8 mouse cellular contexts compared by ENCODE assay signal in genomic region chr5:122371591-122372191, GRCm38 (mm10). TPM values are rescaled to one million over a fixed set of nuclear protein-coding genes. Genes with fewer than 3 reads are reported as not detected.
A peak's percentile ranks its signal among the peaks of the same experiment; 100 is the strongest.
DNase-seq lines count a peak whose midpoint lies in the region; ATAC-seq and TF ChIP-seq lines count a peak whose summit lies in the region.

Gpn3 (plus strand) TSS chr5:122371876.

- TF ChIP-seq EP300 in liver, embryonic 14.5 days (IDR thresholded peaks at IDR 0.05; ENCODE audit: low read depth), result no peak

- peak; percentile 75 for ATAC-seq in forebrain, postnatal 0 days
- ATAC-seq in hindbrain, embryonic 13.5 days (ENCODE audit: low FRiP score), result peak; percentile 87
- ATAC-seq in liver, embryonic 14.5 days (ENCODE audit: insufficient read depth), result peak; percentile 65
- peak; percentile 67 for ATAC-seq in stomach, embryonic 14.5 days (ENCODE audit: insufficient number of reproducible peaks, insufficient read depth, low FRiP score, low read depth)

- peak within 1 kb of the TSS; percentile 87 for H3K9ac ChIP-seq in forebrain, postnatal 0 days
- H3K9ac ChIP-seq in hindbrain, embryonic 13.5 days, result peak within 1 kb of the TSS; percentile 92
- peak within 1 kb of the TSS; percentile 79 for H3K9ac ChIP-seq in liver, embryonic 14.5 days (replicated peaks)
- H3K9ac ChIP-seq in stomach, embryonic 14.5 days (replicated peaks; ENCODE audit: low read depth, low read length), result peak within 1 kb of the TSS; percentile 71

- H3K4me1 ChIP-seq in forebrain, postnatal 0 days (ENCODE audit: insufficient read depth), result peaks cover 7% of the 10 kb centered on the region; the same call in 1 of the 2 replicates
- peaks cover 26% of the 10 kb centered on the region for H3K4me1 ChIP-seq in hindbrain, embryonic 13.5 days (replicated peaks)
- H3K4me1 ChIP-seq in liver, embryonic 14.5 days (replicated peaks; ENCODE audit: control insufficient read depth in 2 of 2, insufficient read depth in 2 of 2, low read length in 1 of 2), result peaks cover 0 to 3% of the 10 kb centered on the region in 2 experiments; a peak in 3 of 4 replicates
- H3K4me1 ChIP-seq in stomach, embryonic 14.5 days (ENCODE audit: control insufficient read depth, insufficient read depth, low read length), result peaks cover 11% of the 10 kb centered on the region; the same call in 1 of the 2 replicates

- peak within 1 kb of the TSS; percentile 82 for H3K4me3 ChIP-seq in forebrain, postnatal 0 days (ENCODE audit: low read depth, low read length)
- H3K4me3 ChIP-seq in hindbrain, embryonic 13.5 days, result peak within 1 kb of the TSS; percentile 83
- peak within 1 kb of the TSS; percentile 76 to 90 for H3K4me3 ChIP-seq in liver, embryonic 14.5 days (ENCODE audit: insufficient read depth in 1 of 2, low read depth in 2 of 2, low read length in 2 of 2)
- H3K4me3 ChIP-seq in stomach, embryonic 14.5 days (ENCODE audit: low read depth, low read length), result peak within 1 kb of the TSS; percentile 81

- under 1% methylated on average over 35 of the region's 46 CpGs for WGBS in forebrain, postnatal 0 days
- WGBS in hindbrain, embryonic 13.5 days, result under 1% methylated on average over 29 of the region's 46 CpGs
- 1% methylated on average over 31 of the region's 46 CpGs for WGBS in liver, embryonic 14.5 days (ENCODE audit: insufficient replicate concordance)
- WGBS in stomach, embryonic 14.5 days, result under 1% methylated on average over 39 of the region's 46 CpGs

- no peak for DNase-seq in frontal cortex, adult 2 months (ENCODE audit: extremely low spot score in 1 of 2, low spot score in 1 of 2)
- DNase-seq in frontal cortex, postnatal 10 days (ENCODE audit: low spot score in 2 of 2), result no peak
- peak; percentile 24 for DNase-seq in urinary bladder, postnatal 14 days (ENCODE audit: low spot score)
- no peak for DNase-seq in urinary bladder, postnatal 25 days (ENCODE audit: low spot score)
- peak; percentile 31 for DNase-seq in forebrain, postnatal 0 days
- DNase-seq in liver, embryonic 14.5 days (ENCODE audit: low read depth in 3 of 3, low spot score in 3 of 3), result peak in 2 of 3 experiments; percentile 45 to 51

- H3K4me2 ChIP-seq in forebrain, postnatal 0 days (ENCODE audit: low read depth), result peak within 1 kb of the TSS; percentile 72
- H3K4me2 ChIP-seq in hindbrain, embryonic 13.5 days, result peak within 1 kb of the TSS; percentile 77
- H3K4me2 ChIP-seq in liver, embryonic 14.5 days (ENCODE audit: low read depth), result peak within 1 kb of the TSS; percentile 86
- H3K4me2 ChIP-seq in stomach, embryonic 14.5 days (replicated peaks; ENCODE audit: low read depth, low read length), result peak within 1 kb of the TSS; percentile 52

- no peak for TF ChIP-seq CTCF in forebrain, postnatal 0 days (IDR thresholded peaks at IDR 0.05; ENCODE audit: low read depth)
- TF ChIP-seq CTCF in liver, embryonic 14.5 days (IDR thresholded peaks at IDR 0.05; ENCODE audit: low read depth), result no peak

- H3K27ac ChIP-seq in forebrain, postnatal 0 days (ENCODE audit: low read depth, low read length), result peak within 1 kb of the TSS; percentile 96
- peak within 1 kb of the TSS; percentile 97 for H3K27ac ChIP-seq in hindbrain, embryonic 13.5 days
- H3K27ac ChIP-seq in liver, embryonic 14.5 days, result peak within 1 kb of the TSS; percentile 83
- H3K27ac ChIP-seq in stomach, embryonic 14.5 days (ENCODE audit: low read length), result peak within 1 kb of the TSS; percentile 93

- no peaks in the 10 kb centered on the region for H3K27me3 ChIP-seq in forebrain, postnatal 0 days (ENCODE audit: insufficient read depth, low read length)
- no peaks in the 10 kb centered on the region for H3K27me3 ChIP-seq in hindbrain, embryonic 13.5 days
- no peaks in the 10 kb centered on the region for H3K27me3 ChIP-seq in liver, embryonic 14.5 days (ENCODE audit: control insufficient read depth, insufficient read depth, low read length)
- no peaks in the 10 kb centered on the region for H3K27me3 ChIP-seq in stomach, embryonic 14.5 days (ENCODE audit: control insufficient read depth, insufficient read depth, low read length)

- no peaks in the 10 kb centered on the region for H3K9me3 ChIP-seq in forebrain, postnatal 0 days (ENCODE audit: low read length)
- no peaks in the 10 kb centered on the region for H3K9me3 ChIP-seq in hindbrain, embryonic 13.5 days
- H3K9me3 ChIP-seq in liver, embryonic 14.5 days (ENCODE audit: control insufficient read depth, low read length), result no peaks in the 10 kb centered on the region
- H3K9me3 ChIP-seq in stomach, embryonic 14.5 days (ENCODE audit: control insufficient read depth, low read depth, low read length), result no peaks in the 10 kb centered on the region

- peaks cover 39% of the 10 kb centered on the region for H3K36me3 ChIP-seq in forebrain, postnatal 0 days (ENCODE audit: insufficient read depth)
- H3K36me3 ChIP-seq in hindbrain, embryonic 13.5 days, result peaks cover 49% of the 10 kb centered on the region
- peaks cover 15% of the 10 kb centered on the region for H3K36me3 ChIP-seq in liver, embryonic 14.5 days (replicated peaks; ENCODE audit: control insufficient read depth, insufficient read depth, low read depth)
- peaks cover 26% of the 10 kb centered on the region for H3K36me3 ChIP-seq in stomach, embryonic 14.5 days (ENCODE audit: control insufficient read depth, insufficient read depth, low read length)

RNA-seq across cellular contexts. Expression of gene Gpn3, which starts in this region (rescaled TPM):
- polyA plus RNA-seq in frontal cortex, adult 2 months (2012; rRNA removed), result 30.4 and 33.0 TPM in 2 replicates
- 31.2 and 37.6 TPM in 2 replicates for total RNA-seq in forebrain, postnatal 0 days (2014; rRNA removed)
- polyA plus RNA-seq in forebrain, postnatal 0 days (2015; fragmentation: Nextera tagmentation; extraction: Ambion mirVana), result 41.0 and 44.2 TPM in 2 replicates
- polyA plus RNA-seq in hindbrain, embryonic 13.5 days (2015; fragmentation: Nextera tagmentation; extraction: Ambion mirVana), result 48.3 and 50.2 TPM in 2 replicates
- polyA plus RNA-seq in liver, embryonic 14.5 days (2012; rRNA removed), result 27.6 and 40.8 TPM in 2 replicates
- 60.5 and 63.9 TPM in 2 replicates for polyA plus RNA-seq in liver, embryonic 14.5 days (2014; fragmentation: Nextera tagmentation; extraction: Ambion mirVana)
- polyA plus RNA-seq in stomach, embryonic 14.5 days (2014; fragmentation: Nextera tagmentation; extraction: Ambion mirVana), result 65.7 and 67.0 TPM in 2 replicates

Comparison
In these comparisons a context has a peak if more than half of its experiments do, and no peak if none do; other contexts are left out.
1. DNase-seq: peak in urinary bladder, postnatal 14 days (single experiment), forebrain, postnatal 0 days (single experiment) and liver, embryonic 14.5 days (2 of 3); none in frontal cortex, adult 2 months (0 of 2), frontal cortex, postnatal 10 days (0 of 2) and urinary bladder, postnatal 25 days (single experiment).
2. Peak in every context shown above with its lines, with median percentiles within 50 percentile points of each other: ATAC-seq, H3K27ac ChIP-seq, H3K4me2 ChIP-seq, H3K4me3 ChIP-seq and H3K9ac ChIP-seq.